Mouse (Mus musculus): ENCODE results near the gene Psmb1. TPM values are rescaled to one million over a fixed set of nuclear protein-coding genes. Genes with fewer than 3 reads are reported as not detected.
"Not testable (repeated sequence)": the region's sequence is repeated elsewhere in the genome, so short reads cannot be mapped to it uniquely, and the experiment has no call there.

Psmb1 gene
- total RNA-seq, 4 experiments from 2014 or later = 115 to 133 (median 121) TPM

DNA sequence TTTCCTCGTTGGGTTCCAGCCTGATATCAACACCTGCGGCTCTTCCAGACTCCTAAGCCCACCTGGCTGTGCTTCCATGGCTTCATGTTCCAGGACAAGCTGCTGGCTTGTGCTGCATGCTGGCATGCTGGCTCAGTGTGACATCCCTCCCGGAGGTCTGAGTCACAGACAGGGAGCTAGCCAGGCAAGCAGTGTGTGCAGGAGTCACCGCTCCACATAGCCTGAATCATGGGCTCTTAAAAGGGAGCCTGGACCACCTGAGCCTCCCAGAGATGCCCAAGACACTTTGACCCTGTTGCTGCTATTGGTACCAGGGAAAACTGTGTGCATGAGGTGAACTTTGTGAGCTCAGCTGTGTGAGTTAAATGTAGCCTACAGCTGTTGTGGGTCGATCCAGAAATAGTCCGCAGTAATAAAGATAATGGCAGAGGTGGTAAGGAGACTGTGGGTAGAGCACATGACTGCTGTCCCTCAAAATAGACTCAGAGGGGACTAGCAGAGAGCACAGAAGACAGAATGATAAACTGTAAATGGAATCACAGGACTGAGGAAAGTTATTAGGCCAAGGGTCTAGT, 37.5 kb downstream of the Psmb1 start:
- peak; percentile 38 for DNase-seq (ENCODE audit: low spot score)

DNA sequence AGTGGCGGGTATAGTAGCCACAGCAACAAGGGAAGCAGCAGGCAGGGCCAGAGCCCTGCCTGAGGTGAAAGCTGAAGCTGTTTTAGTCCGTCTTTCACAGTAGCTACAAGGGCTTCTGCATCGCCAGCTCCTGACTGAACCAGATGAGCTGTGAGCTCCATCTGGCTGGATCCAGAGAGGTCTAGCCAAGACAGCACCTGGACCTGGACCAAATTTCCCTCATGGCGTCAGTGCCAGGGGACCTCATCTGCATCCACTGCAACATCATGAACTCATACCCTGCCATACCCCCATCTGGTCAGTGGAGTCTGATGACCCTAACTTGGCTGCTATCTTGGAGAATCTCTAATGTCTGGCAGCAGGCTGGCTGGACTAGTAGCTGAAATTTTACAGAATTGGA, 39.8 kb downstream of the Psmb1 start:
- no peak for DNase-seq (ENCODE audit: low spot score)

DNA sequence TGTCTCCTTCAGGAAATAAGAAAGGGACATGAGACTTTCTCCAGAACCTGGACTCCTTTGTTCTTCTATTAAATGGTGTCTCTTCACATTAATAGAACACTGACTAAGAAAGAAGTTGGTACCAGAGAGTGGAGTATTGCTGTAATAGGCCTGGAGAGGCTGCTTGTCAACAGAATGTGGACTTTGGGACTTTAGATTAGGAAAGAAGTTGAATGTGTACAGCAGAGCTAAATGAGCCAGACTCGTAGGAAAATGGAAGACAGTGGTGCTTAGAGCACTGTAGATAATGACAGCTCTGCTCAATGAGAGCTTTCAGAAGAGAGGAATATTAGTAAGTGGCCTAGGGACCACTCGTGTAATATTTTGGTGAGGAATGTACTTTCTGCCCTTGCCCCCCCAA, 43.0 kb downstream of the Psmb1 start:
- DNase-seq (ENCODE audit: low spot score) = no peak

DNA sequence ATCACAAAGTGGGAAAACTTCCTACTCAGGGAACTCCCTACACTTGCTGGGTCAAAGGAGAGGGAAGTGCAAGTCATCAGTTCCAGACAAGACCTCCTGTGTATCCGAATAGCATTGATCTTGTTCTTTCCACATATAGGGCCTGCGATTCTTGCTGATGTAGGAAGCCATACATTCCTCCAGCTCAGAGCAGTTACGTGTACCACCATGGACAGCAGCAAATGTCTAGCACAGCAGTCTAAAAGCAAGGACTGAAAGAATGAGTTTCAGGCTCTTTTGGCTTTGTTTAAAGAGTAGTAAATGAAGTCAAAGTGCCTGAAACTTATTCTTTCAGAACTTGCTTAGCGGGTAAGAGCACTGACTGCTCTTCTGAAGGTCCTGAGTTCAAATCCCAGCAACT, 44.3 kb downstream of the Psmb1 start:
- no peak for DNase-seq (ENCODE audit: low spot score)

- DNase-seq (ENCODE audit: low spot score) = no peak
Observed at GRCm38 (mm10) chr17:15449606-15450005, 49.9 kb downstream of the Psmb1 start.

GRCm38 (mm10) chr17:15449144-15449543, 50.4 kb downstream of the Psmb1 start:
- not testable (repeated sequence) for DNase-seq (ENCODE audit: low spot score)

GRCm38 (mm10) chr17:15447831-15448230, 51.7 kb downstream of the Psmb1 start:
- no peak for DNase-seq (ENCODE audit: low spot score)

DNA sequence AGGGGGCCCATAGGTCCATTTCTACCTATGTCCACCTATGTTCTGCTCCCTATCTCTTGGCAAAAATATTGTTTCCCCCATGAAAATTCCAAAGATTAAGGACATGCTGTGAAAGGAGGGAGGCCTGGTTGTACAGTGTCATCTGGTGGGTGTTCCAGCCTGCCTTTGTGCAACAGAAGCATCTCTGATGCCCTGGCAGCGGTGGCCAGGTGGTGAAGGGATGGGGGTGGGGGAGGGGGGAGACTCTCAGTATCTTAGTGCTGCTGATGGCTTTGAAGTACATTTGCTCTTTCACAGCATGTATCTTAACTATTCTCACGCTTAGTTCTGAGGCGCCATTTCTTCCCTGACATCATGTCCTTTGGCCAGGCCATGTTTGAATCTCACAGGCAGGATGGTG, 54.1 kb downstream of the Psmb1 start:
- no peak for DNase-seq (ENCODE audit: low spot score)

GRCm38 (mm10) chr17:15440463-15441121, 59.0 kb downstream of the Psmb1 start:
- no peak for DNase-seq (ENCODE audit: low spot score)

DNA sequence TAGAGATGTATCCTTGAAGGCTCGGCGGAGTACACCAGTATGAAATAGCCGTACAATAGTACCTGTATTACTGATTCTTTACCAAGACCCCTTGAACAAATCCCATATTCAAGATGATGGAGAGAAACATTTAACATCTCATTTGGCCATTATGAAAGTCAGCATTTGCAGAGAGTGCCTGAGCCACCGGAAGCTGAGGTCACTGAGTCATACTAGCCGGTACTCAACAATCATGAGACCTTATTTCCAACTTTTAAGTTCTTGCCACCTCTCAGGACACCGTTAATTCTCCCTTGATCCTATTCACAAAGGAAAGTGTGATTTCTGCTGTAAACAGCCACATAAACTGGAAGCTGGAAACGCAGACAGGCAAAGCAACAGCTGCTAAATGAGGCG, 59.5 kb downstream of the Psmb1 start:
- DNase-seq (ENCODE audit: low spot score) = no peak

GRCm38 (mm10) chr17:15434748-15435147, 64.8 kb downstream of the Psmb1 start:
- DNase-seq (ENCODE audit: low spot score) = no peak

GRCm38 (mm10) chr17:15432036-15432435, 67.5 kb downstream of the Psmb1 start:
- no peak for DNase-seq (ENCODE audit: low spot score)

GRCm38 (mm10) chr17:15431551-15431950, 68.0 kb downstream of the Psmb1 start:
- DNase-seq (ENCODE audit: low spot score) = no peak

DNA sequence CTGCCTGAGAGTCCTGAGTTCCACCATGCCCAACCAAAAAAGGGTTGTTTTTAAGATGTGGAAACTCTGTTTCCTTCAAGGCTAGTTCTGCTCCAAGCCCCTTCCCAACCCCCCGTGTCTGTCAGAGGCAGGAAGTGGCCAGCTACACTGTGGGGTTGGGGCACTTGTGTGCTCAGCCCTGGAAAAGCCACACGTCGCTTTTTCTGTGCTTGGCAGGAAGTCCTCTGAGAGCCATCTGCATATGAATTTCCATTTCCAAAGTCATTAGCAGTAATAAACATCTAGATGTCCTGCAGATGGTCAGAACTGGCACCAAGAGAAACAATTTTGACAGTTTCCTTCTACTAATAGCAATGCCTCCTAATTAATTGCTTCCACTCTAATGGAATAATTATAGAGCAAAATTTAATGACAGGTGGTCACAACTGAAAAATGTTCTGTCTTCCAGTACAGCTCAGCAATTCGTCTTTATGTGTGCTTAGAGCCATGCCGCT, 68.5 kb downstream of the Psmb1 start:
- no peak for DNase-seq (ENCODE audit: low spot score)

- DNase-seq (ENCODE audit: low spot score) = no peak
Observed at GRCm38 (mm10) chr17:15429937-15430336, 69.6 kb downstream of the Psmb1 start.

DNA sequence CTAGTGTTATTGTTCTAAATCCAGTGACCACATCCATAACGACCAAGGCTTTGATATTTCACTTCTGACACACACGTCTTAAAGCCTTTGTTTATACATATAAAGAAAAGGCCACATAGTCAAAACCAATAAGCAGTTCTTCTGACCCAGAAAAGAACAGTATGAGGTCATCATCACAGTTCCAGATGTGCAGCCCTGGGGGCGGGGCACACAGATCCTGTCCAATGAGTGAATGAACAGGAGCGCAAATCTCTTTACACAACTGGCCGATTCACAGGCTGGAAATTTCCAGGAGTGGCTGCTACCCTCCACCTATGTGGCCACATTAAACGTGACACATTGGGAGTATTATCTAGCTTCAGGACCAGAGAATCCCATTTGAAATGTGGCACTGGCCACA, 70.1 kb downstream of the Psmb1 start:
- DNase-seq (ENCODE audit: low spot score) = no peak

GRCm38 (mm10) chr17:15425931-15426330, 73.6 kb downstream of the Psmb1 start:
- DNase-seq (ENCODE audit: low spot score) = peak; percentile 36

Other genes starting within 250 kb of the Psmb1 start
- 1 to 10 TPM; 3.7 to 7.3 (median 5.7) TPM for gene Dll1, start 122.9 kb downstream of the Psmb1 start, total RNA-seq (2022)
- 10 to 100 TPM; 11.2 to 14.7 (median 14.2) TPM for gene Fam120b, start 103.5 kb downstream of the Psmb1 start, total RNA-seq (2022)
- 10 to 100 TPM in 2 of 4 experiments, 1 to 10 TPM in 2; 8.4 to 11.2 (median 9.4) TPM for gene Tbp, start 137 bp upstream of the Psmb1 start, total RNA-seq (2022)
- gene Pdcd2, start 27.6 kb upstream of the Psmb1 start, total RNA-seq (2022) = 10 to 100 TPM; 16.6 to 19.2 (median 17.4) TPM
- 1 to 10 TPM in 3 of 4 experiments, under 1 TPM in 1; 0.95 to 3.1 (median 1.4) TPM for gene Prdm9, start 64.6 kb upstream of the Psmb1 start, total RNA-seq (2022)
- gene Chd1, start 205.2 kb upstream of the Psmb1 start, total RNA-seq (2022) = 10 to 100 TPM; 14.0 to 16.8 (median 15.8) TPM

Measured in heart, adult 8-10 months (tissue).